Mouse (Mus musculus) embryonic facial prominence, embryonic 11.5 days (tissue): ENCODE results near the gene Mgat5. TPM values are rescaled to one million over a fixed set of nuclear protein-coding genes. Genes with fewer than 3 reads are reported as not detected.

Source experiments
- ATAC-seq: fragments of 200-750 bp; cut with Nextera tagmentation; replicated peaks from 2 replicates; pipeline ENCODE4 v1.8.0; 2017; ENCODE audit warnings: low read depth; ENCODE audit not compliant: insufficient number of reproducible peaks, low FRiP score, low TSS enrichment
- DNase-seq: peaks from one replicate; pipeline ENCODE4 v3.0.0-alpha.2; 2015; ENCODE audit warnings: low spot score
- H3K27ac ChIP-seq: fragments of 300-500 bp; sonication (generic); replicated peaks from 2 replicates; pipeline ENCODE4 v1.5.1; 2014; ENCODE audit warnings: mild to moderate bottlenecking, low read depth, low read length, control low read depth
- H3K27me3 ChIP-seq: fragments of 300-500 bp; sonication (generic); 2 replicates; pipeline ENCODE4 v1.6.1; 2014; ENCODE audit warnings: mild to moderate bottlenecking, low read length, moderate library complexity, mixed read lengths; ENCODE audit not compliant: control insufficient read depth, insufficient read depth
- H3K36me3 ChIP-seq: fragments of 300-500 bp; sonication (generic); replicated peaks from 2 replicates; pipeline ENCODE4 v1.6.1; 2014; ENCODE audit warnings: low read depth, mild to moderate bottlenecking, low read length, moderate library complexity, mixed read lengths; ENCODE audit not compliant: control insufficient read depth, insufficient read depth
- H3K4me1 ChIP-seq: fragments of 300-500 bp; sonication (generic); 2 replicates; pipeline ENCODE4 v1.6.1; 2014; ENCODE audit warnings: low read length, mixed read lengths; ENCODE audit not compliant: control insufficient read depth, insufficient read depth
- H3K4me2 ChIP-seq: fragments of 300-500 bp; sonication (generic); 2 replicates; pipeline ENCODE4 v1.6.1; 2014; ENCODE audit warnings: low read depth, mild to moderate bottlenecking, control low read depth, low read length, moderate library complexity
- H3K4me3 ChIP-seq: fragments of 300-500 bp; sonication (generic); 2 replicates; pipeline ENCODE4 v1.5.1; 2014; ENCODE audit warnings: low read depth, low read length, control low read depth
- H3K9ac ChIP-seq: fragments of 300-500 bp; sonication (generic); replicated peaks from 2 replicates; pipeline ENCODE4 v1.6.1; 2014; ENCODE audit warnings: mild to moderate bottlenecking, control low read depth, low read length
- H3K9me3 ChIP-seq: fragments of 300-500 bp; sonication (generic); replicated peaks from 2 replicates; pipeline ENCODE4 v1.6.1; 2016; ENCODE audit warnings: mild to moderate bottlenecking, low read length, inconsistent platforms, mixed read lengths; ENCODE audit not compliant: control insufficient read depth
- WGBS: fragments of 180-500 bp; shearing (Covaris S2); extraction: QIAGEN DNeasy Blood & Tissue Kit; methylation state at CpG from one replicate; pipeline ENCODE4 v1.1.7; 2014; 5-methylcytosine and 5-hydroxymethylcytosine counted together
- polyA plus RNA-seq: library from polyadenylated mRNA; unstranded; fragments of >200 nt; fragmentation: Nextera tagmentation; extraction: Ambion mirVana; gene quantifications from 2 replicates; pipeline ENCODE4 v1.2.1, GENCODE M21; 2014

Gene Mgat5
- polyA plus RNA-seq, 1 experiment from 2014 or later: 6.1 TPM

GRCm38 (mm10) chr1:127373559-127373958 is 168.7 kb downstream of the Mgat5 start:
- WGBS: 82% methylated on average over 5 of the region's 5 CpGs
- no peak for ATAC-seq
- no peak for DNase-seq
- H3K27me3 ChIP-seq: no peaks in the 10 kb centered on the region
- no peak overlapping the region for H3K27ac ChIP-seq
- H3K4me1 ChIP-seq: no peaks in the 10 kb centered on the region; the same call in 1 of the 2 replicates
- no peak overlapping the region for H3K4me2 ChIP-seq
- H3K9ac ChIP-seq: no peak overlapping the region
- H3K36me3 ChIP-seq: no peaks in the 10 kb centered on the region
- no peak overlapping the region for H3K4me3 ChIP-seq
- no peaks in the 10 kb centered on the region for H3K9me3 ChIP-seq

DNA sequence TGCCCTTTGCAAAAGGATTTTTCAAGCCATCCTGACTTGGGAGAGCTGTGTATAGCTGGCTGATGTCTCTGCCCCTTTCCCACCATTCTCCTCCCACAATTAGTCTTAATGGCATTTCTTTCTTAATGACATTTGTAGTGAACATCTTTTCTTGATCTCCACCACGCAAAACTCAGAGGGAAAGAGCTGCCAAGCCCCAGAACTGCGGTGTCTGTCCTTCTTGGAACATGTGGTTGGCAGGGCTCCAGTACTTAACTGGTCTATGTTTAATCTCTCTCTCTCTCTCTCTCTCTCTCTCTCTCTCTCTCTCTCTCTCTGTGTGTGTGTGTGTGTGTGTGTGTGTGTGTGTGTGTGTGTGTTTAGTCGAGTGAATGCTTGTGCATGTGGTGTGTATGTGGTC is 169.3 kb downstream of the Mgat5 start:
- Histone ChIP-seq H3K4me2 (no peak overlapping the region), H3K9me3 (no peaks in the 10 kb centered on the region), H3K9ac (no peak overlapping the region), H3K36me3 (no peaks in the 10 kb centered on the region), H3K4me3 (no peak overlapping the region), H3K4me1 (peaks cover 2% of the 10 kb centered on the region; the same call in 1 of the 2 replicates), H3K27ac (no peak overlapping the region), H3K27me3 (no peaks in the 10 kb centered on the region)
- ATAC-seq (no peak), DNase-seq (no peak)
- 76% methylated on average over 3 of the region's 3 CpGs for WGBS

DNA sequence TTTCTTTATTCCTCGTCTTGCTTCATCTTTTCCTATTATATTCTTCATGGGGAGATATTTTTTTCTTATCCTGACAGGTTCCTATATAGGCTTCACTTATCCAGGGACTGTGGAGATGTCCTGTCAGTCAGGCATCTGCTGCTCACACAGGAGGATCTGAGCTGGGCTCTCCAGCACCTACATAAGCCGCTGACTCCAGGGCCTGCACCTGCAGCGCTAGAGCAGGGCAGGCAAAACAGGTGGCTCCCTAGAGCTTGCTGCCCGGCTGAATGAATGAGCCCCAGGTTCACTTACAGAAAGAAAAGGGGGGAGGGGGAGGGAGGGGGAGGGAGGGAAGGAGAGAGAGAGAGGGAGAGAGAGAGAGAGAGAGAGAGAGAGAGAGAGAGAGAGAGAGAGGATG is 175.3 kb downstream of the Mgat5 start:
- ATAC-seq (no peak), DNase-seq (no peak)
- Histone ChIP-seq H3K27me3 (no peaks in the 10 kb centered on the region), H3K4me1 (peaks cover 2% of the 10 kb centered on the region; the same call in 1 of the 2 replicates), H3K9ac (no peak overlapping the region), H3K27ac (no peak overlapping the region), H3K9me3 (no peaks in the 10 kb centered on the region), H3K36me3 (no peaks in the 10 kb centered on the region), H3K4me3 (no peak overlapping the region), H3K4me2 (no peak overlapping the region)
- WGBS: 28% methylated on average over 4 of the region's 4 CpGs

- H3K27ac ChIP-seq: no peak overlapping the region
- 79% methylated on average over 13 of the region's 13 CpGs for WGBS
- DNase-seq: no peak
These were observed 176.1 kb downstream of the Mgat5 start for GRCm38 (mm10) chr1:127380749-127381501.

DNA sequence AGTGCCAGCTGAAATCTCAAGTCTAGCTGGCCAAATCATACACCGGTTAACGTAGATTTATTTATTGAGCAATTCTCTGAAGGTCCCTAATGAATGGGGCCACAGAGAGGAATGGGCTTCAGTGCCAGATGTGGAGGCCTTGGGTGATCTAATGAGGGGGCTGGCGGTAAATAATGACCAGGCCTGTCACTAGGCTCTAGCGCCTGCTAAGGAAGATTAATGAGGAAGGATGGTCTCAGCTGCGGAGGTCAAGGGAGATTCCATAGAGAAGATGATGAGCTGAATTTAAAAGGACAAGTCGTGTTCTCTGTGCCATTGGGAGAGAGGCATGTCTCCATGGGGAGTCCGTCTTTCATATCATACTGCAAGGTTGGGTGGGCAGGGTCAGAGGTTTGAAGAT is 178.3 kb downstream of the Mgat5 start:
- Histone ChIP-seq H3K4me2 (no peak overlapping the region), H3K27me3 (no peaks in the 10 kb centered on the region), H3K4me1 (peaks cover 2% of the 10 kb centered on the region; the same call in 1 of the 2 replicates), H3K36me3 (no peaks in the 10 kb centered on the region), H3K27ac (no peak overlapping the region), H3K4me3 (no peak overlapping the region), H3K9me3 (no peaks in the 10 kb centered on the region), H3K9ac (no peak overlapping the region)
- 85% methylated on average over 7 of the region's 7 CpGs for WGBS
- peak; percentile 73; the same call in 1 of the 2 replicates for ATAC-seq
- no peak for DNase-seq

More at GRCm38 (mm10) chr1:127380749-127381501, 176.1 kb downstream of the Mgat5 start:
- H3K4me2 ChIP-seq: no peak overlapping the region
- H3K4me3 ChIP-seq: no peak overlapping the region
- no peaks in the 10 kb centered on the region for H3K36me3 ChIP-seq
- peaks cover 2% of the 10 kb centered on the region; the same call in 1 of the 2 replicates for H3K4me1 ChIP-seq
- H3K9me3 ChIP-seq: no peaks in the 10 kb centered on the region
- no peaks in the 10 kb centered on the region for H3K27me3 ChIP-seq
- no peak for ATAC-seq
- no peak overlapping the region for H3K9ac ChIP-seq

GRCm38 (mm10) chr1:127387226-127387625 is 182.4 kb downstream of the Mgat5 start:
- Histone ChIP-seq H3K4me2 (no peak overlapping the region), H3K4me3 (no peak overlapping the region), H3K9ac (no peak overlapping the region), H3K27ac (no peak overlapping the region), H3K4me1 (no peaks in the 10 kb centered on the region), H3K9me3 (no peaks in the 10 kb centered on the region), H3K36me3 (no peaks in the 10 kb centered on the region), H3K27me3 (no peaks in the 10 kb centered on the region)
- WGBS: 81% methylated on average over 7 of the region's 7 CpGs
- DNase-seq (no peak), ATAC-seq (no peak)

DNA sequence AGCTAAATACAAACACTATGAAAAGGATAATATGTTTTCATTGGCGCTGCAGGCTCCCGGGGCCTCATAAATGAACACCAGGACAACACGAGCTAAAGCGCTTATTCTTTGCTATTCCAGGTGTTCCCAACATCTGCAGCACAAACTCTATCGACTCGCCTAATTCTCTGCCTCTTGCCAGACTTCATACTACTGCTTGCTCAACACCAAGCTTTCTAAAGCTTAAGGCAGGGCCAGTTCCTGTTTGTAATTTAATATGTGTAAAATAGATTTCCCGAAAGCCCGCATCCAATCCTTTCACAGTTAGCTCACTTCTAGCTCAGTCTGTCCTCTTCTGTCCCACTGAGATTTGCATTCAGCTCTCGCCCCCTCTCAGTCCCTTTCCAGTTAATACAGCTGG is 182.8 kb downstream of the Mgat5 start:
- DNase-seq: no peak
- Histone ChIP-seq H3K9ac (no peak overlapping the region), H3K36me3 (no peaks in the 10 kb centered on the region)

DNA sequence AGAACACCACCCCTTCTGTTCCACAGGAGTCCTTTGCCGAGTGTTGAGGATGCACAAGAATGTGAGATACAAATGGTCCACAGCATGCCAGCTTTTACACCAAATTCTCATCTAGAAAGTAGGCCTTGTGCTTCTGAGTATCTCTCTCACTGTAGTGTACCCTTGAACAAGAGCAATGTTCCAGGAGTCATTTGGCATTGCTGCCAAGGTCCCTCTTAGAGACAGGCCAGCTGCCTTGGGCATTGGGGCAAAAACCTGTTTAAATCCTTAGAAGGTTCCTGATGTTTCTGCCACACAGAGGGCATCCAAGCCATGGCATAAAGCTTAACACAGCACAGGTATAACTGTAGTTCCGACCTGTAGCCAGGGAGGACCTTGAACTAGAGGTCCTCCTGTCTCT is 189.9 kb downstream of the Mgat5 start:
- H3K4me3 ChIP-seq: no peak overlapping the region
- H3K36me3 ChIP-seq: no peaks in the 10 kb centered on the region
- no peak overlapping the region for H3K9ac ChIP-seq
- H3K27ac ChIP-seq: no peak overlapping the region
- no peak overlapping the region for H3K4me2 ChIP-seq
- ATAC-seq (no peak), DNase-seq (no peak)
- 90% methylated on average over 2 of the region's 2 CpGs for WGBS
- no peaks in the 10 kb centered on the region for H3K9me3 ChIP-seq
- no peaks in the 10 kb centered on the region for H3K27me3 ChIP-seq
- no peaks in the 10 kb centered on the region for H3K4me1 ChIP-seq

More for the DNA sequence above, 182.8 kb downstream of the Mgat5 start:
- Histone ChIP-seq H3K4me3 (no peak overlapping the region), H3K4me1 (no peaks in the 10 kb centered on the region), H3K27me3 (no peaks in the 10 kb centered on the region), H3K9me3 (no peaks in the 10 kb centered on the region), H3K4me2 (no peak overlapping the region), H3K27ac (no peak overlapping the region)
- WGBS: 76% methylated on average over 9 of the region's 9 CpGs
- ATAC-seq: no peak
